Mouse (Mus musculus) lung, adult 2 months (tissue): Measurements from ENCODE around the gene Sertad3. TPM values are rescaled to one million over a fixed set of nuclear protein-coding genes. Genes with fewer than 3 reads are reported as not detected.
"Not testable (repeated sequence)": the region's sequence is repeated elsewhere in the genome, so short reads cannot be mapped to it uniquely, and the experiment has no call there.

ENCODE experiments used
- DNase-seq: peaks from one replicate; pipeline ENCODE4 v3.0.0; 2022
- H3K4me1 ChIP-seq: fragments of 200-500 bp; 2 replicates; pipeline ENCODE4 v1.6.1; 2011; ENCODE audit warnings: low read length; ENCODE audit not compliant: control insufficient read depth, insufficient read depth
- H3K4me3 ChIP-seq: fragments of 200-500 bp; replicated peaks from 2 replicates; pipeline ENCODE3; 2011; ENCODE audit warnings: low read depth, mild to moderate bottlenecking, control low read depth, low read length; ENCODE audit errors: extremely low read depth
- CTCF ChIP-seq: fragments of 200-500 bp; IDR thresholded peaks from 2 replicates; pipeline ENCODE4 v1.5.1; 2011; ENCODE audit warnings: mild to moderate bottlenecking, low read length, control low read depth; ENCODE audit not compliant: insufficient read depth
- POLR2A ChIP-seq: fragments of 200-500 bp; IDR thresholded peaks from 2 replicates; pipeline ENCODE4 v1.6.1; 2011; ENCODE audit warnings: low read depth, mild to moderate bottlenecking, control low read depth, low read length, borderline replicate concordance; ENCODE audit errors: extremely low read depth
- WGBS: fragments of 180-500 bp; shearing (Covaris S2); methylation state at CpG from one replicate; pipeline ENCODE4 v1.1.7; 2018; 5-methylcytosine and 5-hydroxymethylcytosine counted together
- polyA plus RNA-seq: library from polyadenylated mRNA; depleted of rRNA; stranded (reverse); fragments of >200 nt; gene quantifications from 2 replicates; pipeline ENCODE4 v1.2.3, GENCODE M21; 2012

Sertad3 gene
- polyA plus RNA-seq, 1 experiment: 10.2 TPM

DNA sequence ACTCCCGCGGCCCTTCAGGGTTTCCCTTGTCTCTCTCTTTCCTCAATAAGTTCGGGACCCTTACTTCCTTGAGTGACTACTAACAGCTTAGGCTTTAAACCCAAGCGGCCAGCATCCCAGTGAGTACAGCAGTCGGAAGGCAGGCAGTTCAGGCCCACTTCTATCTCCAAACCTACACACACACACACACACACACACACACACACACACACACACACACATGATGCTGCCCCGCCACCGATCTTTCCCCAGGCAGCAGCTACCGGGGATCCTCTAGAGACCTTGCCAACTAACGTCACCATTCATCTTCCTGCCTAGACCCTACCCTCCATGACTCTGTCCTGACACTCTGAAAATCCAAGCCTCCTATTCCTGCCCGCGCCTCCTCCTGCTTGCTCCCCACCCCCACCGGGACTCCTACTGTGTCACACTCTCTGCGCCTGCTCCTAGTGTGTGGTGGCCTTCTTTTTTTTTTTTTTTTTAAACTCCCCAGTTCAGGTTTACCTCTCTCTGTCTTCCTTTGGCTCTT is 14.2 kb downstream of the Sertad3 start:
- Histone ChIP-seq H3K4me1 (peaks cover 21% of the 10 kb centered on the region), H3K4me3 (peak overlapping the region; percentile 83)
- TF ChIP-seq CTCF: no peak
- no peak for TF ChIP-seq POLR2A
- under 1% methylated on average over 13 of the region's 13 CpGs for WGBS
- DNase-seq: peak; percentile 60

DNA sequence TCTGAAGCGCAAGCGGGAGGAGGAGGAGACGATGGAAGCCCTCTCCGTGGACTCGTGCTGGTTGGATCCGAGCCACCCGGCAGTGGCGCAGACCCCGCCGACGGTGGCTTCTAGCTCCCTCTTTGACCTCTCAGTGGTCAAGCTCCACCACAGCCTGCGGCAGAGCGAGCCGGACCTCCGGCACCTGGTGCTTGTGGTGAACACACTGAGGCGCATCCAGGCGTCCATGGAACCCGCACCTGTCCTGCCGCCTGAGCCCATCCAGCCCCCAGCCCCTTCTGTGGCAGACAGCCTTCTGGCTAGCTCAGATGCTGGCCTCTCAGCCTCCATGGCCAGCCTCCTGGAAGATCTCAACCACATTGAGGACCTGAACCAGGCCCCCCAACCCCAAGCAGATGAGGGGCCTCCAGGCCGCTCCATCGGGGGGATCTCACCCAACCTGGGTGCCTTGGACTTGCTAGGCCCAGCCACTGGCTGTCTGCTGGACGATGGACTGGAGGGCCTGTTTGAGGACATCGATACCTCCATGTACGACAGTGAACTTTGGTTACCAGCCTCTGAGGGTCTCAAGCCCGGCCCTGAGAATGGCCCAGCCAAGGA is 15.8 kb downstream of the Sertad3 start:
- TF ChIP-seq CTCF: no peak
- TF ChIP-seq POLR2A: no peak
- WGBS: 87% methylated on average over 25 of the region's 25 CpGs
- DNase-seq: no peak
- Histone ChIP-seq H3K4me1 (peaks cover 21% of the 10 kb centered on the region), H3K4me3 (no peak overlapping the region)

DNA sequence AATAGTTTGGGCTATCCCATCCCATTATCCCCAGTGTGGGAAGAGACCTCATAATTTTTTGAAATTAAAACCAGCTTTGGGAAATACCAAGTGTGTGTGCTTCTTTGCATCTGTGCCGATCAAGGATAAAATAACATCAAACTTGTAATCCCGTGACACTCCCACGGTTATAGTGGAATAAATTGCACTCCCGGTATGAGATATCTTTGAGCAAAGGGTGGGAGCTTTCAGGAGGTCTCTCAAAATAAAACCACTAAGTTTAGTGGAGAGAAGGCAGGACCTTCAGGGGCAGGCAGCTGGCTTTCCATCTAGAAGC is 16.6 kb downstream of the Sertad3 start:
- Histone ChIP-seq H3K4me3 (peak overlapping the region; percentile 39), H3K4me1 (peaks cover 21% of the 10 kb centered on the region)
- TF ChIP-seq POLR2A (no peak), CTCF (no peak)
- WGBS: 11% methylated on average over 4 of the region's 4 CpGs
- no peak for DNase-seq

DNA sequence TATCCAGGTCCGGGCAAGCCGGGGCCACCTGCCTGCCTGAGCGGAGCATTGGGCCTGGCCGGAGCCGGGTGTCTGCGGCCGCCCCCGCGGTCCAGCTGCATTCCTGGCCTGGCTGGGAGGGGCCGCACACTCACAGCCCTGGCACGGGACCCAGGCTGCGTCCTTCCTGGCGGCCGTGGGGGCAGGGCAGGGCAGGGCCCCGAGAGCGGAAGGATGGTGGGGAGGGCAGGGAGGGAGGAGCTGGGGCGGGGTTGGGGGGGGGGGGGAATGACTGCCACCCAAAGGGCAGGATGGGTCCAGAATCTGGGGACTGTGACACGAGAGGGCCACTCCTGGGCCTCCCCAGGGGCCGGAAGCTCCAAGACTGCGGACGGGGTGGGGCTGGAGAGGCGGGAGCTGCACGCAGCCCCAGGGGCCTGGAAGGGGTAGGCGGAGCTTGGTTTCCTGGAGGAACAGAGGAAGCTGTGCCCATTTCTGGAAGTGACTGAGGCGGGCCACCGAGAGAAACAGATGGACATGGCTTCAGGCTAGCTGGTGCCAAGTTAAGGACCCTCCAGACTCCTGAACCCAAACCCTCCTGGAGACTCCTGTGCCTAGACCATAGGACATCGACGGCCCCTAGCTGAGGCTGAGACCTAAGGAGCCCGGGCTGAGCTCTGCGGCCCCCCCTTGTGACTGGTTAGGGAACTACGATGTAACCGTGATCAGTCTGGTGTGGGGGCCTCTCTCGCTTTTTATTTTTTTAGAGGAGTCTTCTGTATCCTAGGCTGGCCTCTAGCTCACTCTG is 17.2 kb downstream of the Sertad3 start:
- TF ChIP-seq POLR2A (peak; percentile 79; the same call in 1 of the 2 replicates), CTCF (peak; percentile 46)
- WGBS: under 1% methylated on average over 33 of the region's 33 CpGs
- peak; percentile 94 for DNase-seq
- Histone ChIP-seq H3K4me1 (peaks cover 21% of the 10 kb centered on the region), H3K4me3 (peak overlapping the region; percentile 54)

DNA sequence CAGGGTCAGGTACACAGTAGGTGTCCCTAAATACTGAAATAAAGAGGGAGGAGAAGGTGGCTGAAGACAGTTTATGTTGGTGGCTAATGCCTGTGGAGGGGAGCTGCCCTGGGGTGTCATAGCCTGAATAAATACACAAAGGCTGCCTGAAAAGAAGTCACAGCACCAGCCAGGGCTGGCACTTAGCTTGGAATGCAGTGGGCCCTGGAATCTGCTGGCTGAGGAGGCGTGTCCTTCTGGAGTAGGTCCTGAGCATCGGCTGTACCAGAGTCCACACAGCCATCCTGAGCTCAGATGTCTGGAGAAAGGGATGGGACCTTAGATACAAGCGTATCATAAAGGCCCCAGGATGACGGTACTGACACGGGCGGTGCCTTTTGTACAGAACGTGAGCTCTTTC is 18.3 kb downstream of the Sertad3 start:
- 49% methylated on average over 7 of the region's 7 CpGs for whole genome bisulfite sequencing
- DNase-seq: peak; percentile 46
- Histone ChIP-seq H3K4me3 (no peak overlapping the region), H3K4me1 (peaks cover 21% of the 10 kb centered on the region)
- no peak for TF ChIP-seq CTCF
- no peak for TF ChIP-seq POLR2A

DNA sequence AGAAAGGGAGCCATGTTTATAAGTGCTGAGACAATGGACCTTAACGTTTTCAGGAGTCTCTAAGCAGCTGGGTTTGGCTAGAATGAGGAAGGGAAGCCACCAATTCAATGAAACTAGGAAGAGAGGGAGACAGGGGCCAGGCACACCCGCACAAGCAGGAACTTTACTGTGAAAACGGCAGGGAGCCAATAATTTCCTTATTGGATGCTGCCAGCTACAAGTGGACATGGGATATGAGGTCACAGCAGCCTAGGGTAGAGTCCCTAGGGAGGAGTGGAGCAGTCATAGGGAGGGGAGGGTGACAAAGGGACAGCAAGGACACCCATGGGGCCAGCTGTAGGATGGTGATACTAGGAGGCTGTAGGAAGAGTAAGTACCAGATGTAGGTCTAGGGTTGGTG is 19.5 kb downstream of the Sertad3 start:
- TF ChIP-seq CTCF (no peak), POLR2A (no peak)

DNA sequence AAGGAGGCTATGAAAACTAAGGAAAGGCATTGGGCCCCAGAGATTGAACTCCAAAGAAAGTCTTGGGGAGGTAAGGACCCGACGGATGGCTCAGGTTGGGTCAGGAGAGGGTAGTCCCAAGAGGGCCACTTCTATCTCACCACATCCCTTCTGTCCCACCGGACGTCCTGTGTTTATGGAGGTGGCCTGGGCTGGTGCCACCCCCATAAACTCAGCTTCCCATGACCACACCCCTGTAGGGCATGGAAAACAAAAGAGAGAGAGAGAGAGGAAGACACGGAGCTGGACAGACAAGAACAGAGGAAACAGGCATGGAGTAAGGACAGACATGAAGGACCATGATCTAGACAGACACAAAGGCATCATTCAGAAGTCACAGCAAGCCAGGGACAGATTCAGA is 19.9 kb downstream of the Sertad3 start:
- no peak overlapping the region for H3K4me3 ChIP-seq
- H3K4me1 ChIP-seq: peaks cover 18% of the 10 kb centered on the region
- DNase-seq: no peak
- TF ChIP-seq CTCF (no peak), POLR2A (no peak)
- whole genome bisulfite sequencing: 46% methylated on average over 5 of the region's 5 CpGs

More for the DNA sequence above, 19.5 kb downstream of the Sertad3 start:
- Histone ChIP-seq H3K4me1 (peaks cover 21% of the 10 kb centered on the region), H3K4me3 (no peak overlapping the region)
- 25% methylated on average over 3 of the region's 3 CpGs for WGBS
- no peak for DNase-seq

DNA sequence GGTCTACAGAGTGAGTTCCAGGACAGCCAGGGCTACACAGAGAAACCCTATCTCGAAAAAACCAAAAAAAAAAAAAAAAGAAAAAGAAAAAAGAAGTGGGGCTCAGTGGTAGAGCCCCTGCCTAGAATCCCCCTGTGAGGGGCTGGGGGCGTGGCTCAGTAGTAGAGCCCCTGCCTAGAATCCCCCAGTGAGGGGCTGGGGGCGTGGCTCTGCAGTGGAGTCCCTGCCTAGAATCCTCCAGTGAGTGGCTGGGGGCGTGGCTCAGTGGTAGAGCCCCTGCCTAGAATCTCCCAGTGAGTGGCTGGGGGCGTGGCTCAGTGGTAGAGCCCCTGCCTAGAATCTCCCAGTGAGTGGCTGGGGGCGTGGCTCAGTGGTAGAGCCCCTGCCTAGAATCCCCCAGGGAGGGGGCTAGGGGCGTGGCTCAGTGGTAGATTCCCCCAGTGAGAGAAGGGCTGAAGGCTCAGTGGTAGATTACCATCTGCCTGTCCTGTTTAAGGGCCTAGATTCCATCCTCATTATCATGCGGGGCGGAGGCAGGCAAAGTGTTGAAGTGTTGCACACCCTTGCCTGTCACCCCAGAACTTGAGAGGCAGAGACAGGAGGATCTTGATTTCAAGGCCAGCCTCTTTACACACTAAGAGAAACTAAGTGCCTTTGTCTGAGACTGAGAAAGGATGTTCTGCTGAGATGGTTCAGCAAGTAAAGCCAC is 21.2 kb downstream of the Sertad3 start:
- not testable (repeated sequence) for DNase-seq, H3K4me3 ChIP-seq
- WGBS: 92% methylated on average over 8 of the region's 9 CpGs
- peaks cover 11% of the 10 kb centered on the region for H3K4me1 ChIP-seq

DNA sequence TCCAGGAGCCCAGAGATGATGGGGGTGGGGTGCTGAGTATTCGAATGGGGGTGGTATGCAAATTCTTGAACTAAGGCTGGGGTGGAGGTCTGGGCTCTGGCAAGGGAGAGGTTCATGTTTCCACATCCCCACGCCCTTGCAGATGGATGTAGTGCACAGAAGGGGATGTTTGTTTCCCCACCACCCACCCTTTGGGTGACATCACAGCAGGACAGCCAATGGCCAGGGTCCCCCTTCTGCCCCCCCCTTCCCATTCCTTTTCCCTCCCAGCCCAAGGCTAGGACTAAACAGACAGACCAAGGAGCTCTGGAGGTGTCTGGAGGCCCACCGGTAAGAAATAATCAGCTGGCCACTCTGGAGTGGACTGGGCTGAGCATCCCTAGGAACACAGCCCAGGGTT is 25.5 kb downstream of the Sertad3 start, which contains the start of gene Prx:
TSS of gene Prx (plus strand) at position 289 of the 400 bp plus-strand sequence.
- Histone ChIP-seq H3K4me1 (peaks cover 3% of the 10 kb centered on the region; the same call in 1 of the 2 replicates), H3K4me3 (peak within 1 kb of the TSS; percentile 72)
- no peak for DNase-seq
- no peak for TF ChIP-seq CTCF
- peak; percentile 77 for TF ChIP-seq POLR2A
- WGBS: 22% methylated on average over 3 of the region's 3 CpGs

DNA sequence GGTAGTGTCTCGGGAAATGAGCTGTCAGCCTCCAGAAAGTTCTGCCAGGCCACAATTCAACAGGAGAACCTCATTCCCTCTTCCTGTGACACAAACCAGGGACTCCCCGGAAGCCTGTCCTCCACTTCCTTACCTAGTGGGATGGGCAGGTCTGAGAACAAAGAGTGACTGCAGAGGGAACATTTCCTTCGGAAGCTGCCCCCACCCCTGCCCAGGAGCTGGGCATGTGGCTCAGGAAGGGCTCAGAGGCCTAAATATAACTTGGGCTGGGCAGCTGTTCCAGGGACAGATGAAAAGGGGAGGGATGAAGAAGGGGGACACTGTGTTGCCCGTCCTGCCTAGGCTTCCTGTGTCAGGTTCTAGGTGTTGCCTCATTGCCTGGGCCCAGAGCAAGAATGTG is 28.1 kb downstream of the Sertad3 start:
- peaks cover 3% of the 10 kb centered on the region; the same call in 1 of the 2 replicates for H3K4me1 ChIP-seq
- no peak for DNase-seq
- peak overlapping the region; percentile 34 for H3K4me3 ChIP-seq
- 34% methylated on average over 4 of the region's 4 CpGs for WGBS
- TF ChIP-seq CTCF: no peak
- no peak for TF ChIP-seq POLR2A
